Mouse (Mus musculus): ENCODE results near the gene Plvap. TPM values are rescaled to one million over a fixed set of nuclear protein-coding genes. Genes with fewer than 3 reads are reported as not detected.
A peak's percentile ranks its signal among the peaks of the same experiment; 100 is the strongest.
"Not testable (repeated sequence)": the region's sequence is repeated elsewhere in the genome, so short reads cannot be mapped to it uniquely, and the experiment has no call there.

The Plvap gene
- total RNA-seq, 2 experiments from 2014 or later = 179 to 185 TPM

DNA sequence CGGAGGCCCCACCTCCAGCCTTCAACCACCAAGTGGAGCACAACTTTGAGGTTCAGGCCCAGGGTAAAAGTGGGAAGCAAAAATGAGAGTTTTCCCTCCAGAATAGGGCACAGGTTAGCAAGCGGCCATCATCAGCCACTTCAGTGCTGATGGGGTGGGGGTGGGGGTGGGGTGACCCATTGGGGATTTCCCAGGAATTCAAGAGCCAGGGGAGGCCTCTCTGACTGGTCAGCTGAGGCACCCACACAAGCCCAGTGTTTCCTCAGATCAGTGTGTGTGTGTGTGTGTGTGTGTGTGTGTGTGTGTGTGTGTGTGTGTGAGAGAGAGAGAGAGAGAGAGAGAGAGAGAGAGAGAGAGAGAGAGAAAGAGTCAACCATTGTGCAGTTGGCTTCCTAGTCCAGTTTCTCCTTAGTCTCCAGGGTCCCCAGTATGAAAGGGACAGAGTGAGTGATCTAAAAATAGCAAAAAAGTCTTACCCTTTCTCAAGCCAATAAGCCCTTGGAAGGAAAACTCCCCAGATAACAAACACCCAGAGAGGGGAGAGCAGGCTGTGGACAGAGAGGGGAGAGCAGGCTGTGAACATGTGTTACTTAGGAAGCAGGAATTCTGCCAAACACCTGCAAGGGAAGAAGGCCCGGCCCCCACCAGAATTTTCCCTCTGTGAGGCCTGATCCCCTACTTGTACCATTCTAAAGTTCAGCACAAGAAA is 15.8 kb upstream of the Plvap start:
- no peak for DNase-seq (ENCODE audit: low spot score in 2 of 2)

DNA sequence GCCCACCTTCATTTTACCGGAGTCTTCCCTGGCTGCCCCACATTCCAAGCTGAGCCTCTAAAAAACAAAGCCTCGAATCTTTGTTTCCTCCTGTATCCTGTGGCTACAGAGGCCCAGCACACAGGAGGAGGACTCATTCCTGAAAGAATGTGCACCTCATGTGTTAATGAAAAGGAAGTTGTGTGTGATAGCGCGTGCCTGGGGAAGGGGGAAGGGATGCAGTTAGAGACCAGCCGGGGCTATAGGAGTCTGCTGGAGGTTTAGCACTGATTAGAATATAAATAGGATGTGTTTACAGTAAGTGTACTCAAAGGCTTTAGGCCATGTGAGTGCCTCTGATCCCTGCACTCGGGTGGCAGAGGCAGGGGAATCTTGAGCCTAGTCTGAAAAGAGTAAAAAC is 14.7 kb upstream of the Plvap start:
- no peak for DNase-seq (ENCODE audit: low spot score in 2 of 2)

DNA sequence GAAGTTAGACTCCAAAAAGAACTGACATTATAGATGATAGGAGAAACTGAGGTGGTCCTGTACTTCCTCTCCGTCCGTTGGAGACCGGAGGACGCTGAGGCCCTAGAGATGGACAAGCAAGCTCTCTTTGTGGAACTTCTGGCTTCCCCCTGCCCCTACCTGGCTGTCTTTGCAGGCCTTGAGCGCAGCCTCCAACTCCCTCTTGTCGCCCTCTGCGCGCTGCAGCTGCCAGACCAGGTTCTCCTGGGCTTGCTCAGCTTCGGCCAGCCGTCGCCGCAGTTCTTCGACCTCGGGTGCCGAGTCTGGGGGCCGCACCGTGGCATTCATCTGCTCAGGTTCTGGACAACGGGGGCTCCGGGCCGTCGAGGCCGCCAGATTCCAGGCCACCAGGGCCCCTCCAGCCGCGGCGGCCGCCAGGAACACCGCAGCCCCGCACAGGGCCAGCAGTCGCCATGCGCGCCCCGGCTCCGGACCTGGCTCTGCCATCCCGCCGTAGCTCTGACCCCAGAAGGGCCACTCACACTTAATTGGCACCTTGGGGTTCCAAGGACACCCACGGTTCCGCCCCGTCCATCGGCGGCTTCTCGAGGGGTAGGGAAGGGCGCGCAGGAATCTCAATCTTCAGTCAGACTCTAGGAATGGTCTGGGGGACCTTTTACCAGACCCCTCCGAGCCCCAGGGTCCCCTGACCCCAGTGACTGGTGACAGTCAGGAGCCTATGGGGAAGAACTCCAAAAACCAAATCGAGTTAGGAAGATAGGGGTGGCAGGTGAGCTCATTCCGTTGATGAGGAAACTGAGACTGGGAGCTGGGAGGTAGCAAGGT is 13.9 kb upstream of the Plvap start, which contains the start of gene Ccdc194:
Gene Ccdc194, minus strand, starts transcription at position 486 of the 825 bp plus-strand sequence.
- DNase-seq (ENCODE audit: low spot score in 2 of 2) = no peak

DNA sequence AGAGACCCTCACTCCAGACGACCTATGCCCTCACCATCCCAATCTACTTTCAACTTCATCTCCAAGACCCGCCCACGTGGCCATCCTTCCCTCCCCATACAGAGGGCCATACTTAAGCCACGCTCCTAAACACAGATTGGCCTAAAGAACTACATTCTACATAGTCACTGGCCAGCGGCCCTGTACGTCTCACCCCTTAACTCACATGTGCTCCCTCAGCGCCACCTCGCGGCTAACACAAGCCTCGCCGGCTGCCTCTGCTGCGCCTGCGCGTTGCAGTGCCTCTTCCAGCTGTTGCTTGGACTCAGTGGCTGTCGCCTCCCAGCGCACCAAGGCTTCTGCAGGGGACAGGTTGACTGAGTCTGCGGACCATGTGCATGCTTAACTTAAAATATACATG is 10.1 kb upstream of the Plvap start:
- peak; percentile 93 to 94 for DNase-seq (ENCODE audit: low spot score in 2 of 2)

DNA sequence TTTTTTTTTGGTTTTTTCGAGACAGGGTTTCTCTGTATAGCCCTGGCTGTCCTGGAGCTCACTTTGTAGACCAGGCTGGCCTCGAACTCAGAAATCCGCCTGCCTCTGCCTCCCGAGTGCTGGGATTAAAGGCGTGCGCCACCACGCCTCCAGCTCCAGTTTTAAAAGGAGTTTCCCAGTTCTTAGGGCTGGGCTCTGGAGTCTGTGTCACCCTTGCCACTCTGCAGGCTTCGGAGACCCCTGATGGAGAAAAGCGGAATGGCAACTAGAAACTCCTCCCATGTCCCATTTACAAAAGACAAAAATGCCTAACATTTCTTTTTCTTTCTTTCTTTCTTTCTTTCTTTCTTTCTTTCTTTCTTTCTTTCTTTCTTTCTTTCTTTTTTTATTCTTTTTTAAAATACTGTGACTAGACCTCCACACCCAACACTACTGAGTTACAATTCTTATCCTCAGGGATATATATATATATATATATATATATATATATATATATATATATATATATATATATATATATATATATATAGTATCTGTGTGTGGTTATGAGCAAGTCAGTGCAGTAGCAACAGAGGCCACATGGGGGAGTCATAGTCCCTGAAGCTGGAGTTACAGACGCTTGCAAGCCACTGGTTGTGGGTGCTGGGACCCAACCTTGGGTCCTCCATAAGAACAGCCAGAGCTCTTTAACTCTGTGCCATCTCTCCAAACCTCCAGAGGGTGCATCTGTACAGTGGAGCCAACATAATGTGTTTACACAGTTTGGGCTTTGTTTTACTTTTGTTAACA is 7.7 kb upstream of the Plvap start:
- not testable (repeated sequence) for DNase-seq (ENCODE audit: low spot score in 2 of 2)

DNA sequence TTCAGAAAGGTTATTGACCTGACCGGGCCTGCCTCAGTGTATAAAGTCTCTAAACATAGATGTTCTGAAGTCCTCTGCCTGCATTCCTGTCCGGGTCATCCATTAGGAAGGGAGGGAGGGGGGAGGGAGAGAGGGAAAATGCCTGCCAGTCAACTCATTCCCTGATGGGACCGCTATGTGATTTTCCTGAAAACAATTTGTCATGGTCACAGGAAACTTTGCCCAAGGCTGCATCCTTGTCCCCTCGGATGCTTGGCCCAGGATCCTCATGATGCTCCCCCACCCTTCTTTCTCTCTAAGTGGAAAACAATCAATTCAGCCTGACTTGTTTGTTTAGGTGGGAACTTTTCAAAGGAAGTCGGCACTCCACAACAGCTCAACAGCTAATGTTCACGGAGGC is 5.2 kb upstream of the Plvap start:
- no peak for DNase-seq (ENCODE audit: low spot score in 2 of 2)

DNA sequence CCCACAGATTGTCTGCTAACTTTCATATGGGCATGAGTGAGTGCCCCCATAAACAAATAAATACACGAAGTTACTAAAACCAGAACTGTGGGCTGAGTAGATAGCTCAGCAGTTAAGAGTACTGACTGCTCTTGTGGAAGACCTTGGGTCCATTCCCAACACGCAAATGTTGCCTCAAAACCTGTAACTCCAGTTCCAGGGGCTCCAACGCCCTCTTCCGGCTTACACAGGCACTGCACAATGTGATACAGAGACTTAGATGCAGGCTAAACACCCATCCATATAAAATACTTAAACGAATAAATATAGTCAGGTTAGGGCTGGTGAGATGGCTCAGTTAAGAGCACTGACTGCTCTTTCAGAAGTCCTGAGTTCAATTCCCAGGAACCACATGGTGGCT is 3.5 kb upstream of the Plvap start:
- no peak for DNase-seq (ENCODE audit: low spot score in 2 of 2)

DNA sequence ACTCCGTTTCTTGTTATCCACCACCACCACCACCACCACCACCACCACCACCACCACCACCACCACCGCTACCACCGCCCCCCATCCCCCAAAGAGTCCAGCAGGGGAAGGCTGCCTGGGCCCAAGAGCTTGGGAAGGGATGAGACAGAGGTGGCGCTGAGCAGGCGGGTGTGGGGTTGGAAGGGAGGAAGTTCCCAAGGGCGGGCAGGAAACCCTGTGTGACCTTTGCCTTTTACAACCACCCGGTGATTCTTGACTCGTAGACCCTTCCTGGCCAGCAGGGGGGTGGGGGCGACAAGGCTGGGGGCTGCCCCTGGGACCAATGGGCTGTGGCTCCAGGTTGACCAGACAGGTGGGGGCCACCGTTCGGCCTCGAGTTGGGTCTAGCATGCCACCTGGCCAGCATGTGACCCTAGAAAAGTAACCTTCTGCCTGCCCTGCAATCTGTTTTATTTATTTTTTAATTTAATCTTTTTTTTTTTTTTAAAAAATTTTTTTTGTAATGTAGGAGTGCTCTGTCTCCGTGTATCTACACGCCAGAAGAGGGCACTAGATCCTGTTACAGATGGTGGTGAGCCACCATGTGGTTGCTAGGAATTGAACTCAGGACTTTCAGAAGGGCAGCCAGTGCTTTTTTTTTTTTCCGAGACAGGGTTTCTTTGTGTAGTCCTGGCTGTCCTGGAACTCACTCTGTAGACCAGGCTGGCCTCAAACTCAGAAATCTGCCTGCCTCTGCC is 1.6 kb upstream of the Plvap start:
- DNase-seq (ENCODE audit: low spot score in 2 of 2) = no peak

DNA sequence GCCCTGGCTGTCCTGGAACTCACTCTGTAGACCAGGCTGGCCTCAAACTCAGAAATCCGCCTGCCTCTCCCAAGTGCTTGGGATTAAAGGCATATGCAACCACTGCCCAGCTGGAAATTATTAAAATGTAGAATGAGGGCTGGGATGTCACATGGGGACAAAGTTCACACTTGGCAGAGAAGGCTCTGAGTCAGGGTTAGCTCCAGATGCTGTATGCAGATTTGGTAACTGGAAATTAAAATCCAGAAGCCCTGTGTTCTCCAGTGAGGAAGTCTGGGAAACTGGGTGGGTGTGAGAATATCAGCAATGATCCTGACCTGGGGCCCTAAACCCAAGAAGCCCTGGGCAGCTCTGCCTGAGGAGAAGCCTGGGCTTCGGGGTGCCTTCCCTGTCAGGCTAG is 2.2 kb downstream of the Plvap start:
- no peak for DNase-seq (ENCODE audit: low spot score in 2 of 2)

DNA sequence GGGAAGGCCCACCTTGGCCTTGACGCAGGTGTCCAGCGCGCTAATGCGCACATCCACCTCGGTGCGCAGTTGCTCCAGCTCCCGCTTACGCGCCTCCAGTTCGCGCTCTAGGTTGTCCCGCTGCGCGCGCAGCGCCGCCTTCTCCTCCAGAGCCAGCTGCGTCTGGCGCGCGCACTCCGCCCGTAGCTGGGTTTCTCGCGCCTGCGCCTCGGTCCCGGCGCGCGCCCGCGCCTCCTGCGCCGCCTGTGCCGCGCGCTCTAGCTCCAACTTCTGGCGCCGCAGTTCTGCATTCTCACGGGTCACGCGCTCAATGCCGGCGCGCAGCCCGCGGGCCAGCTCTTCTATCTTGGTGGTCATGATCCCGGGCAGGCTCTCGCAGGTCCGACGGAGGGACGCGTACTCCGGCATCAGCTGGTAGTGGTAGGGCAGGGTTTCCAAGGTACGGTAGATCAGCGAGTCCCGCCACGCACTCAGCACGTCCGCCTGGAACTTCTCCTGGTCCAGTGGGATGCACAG is 3.9 kb downstream of the Plvap start:
- DNase-seq (ENCODE audit: low spot score in 2 of 2) = peak in 1 of 2 experiments; percentile 52

DNA sequence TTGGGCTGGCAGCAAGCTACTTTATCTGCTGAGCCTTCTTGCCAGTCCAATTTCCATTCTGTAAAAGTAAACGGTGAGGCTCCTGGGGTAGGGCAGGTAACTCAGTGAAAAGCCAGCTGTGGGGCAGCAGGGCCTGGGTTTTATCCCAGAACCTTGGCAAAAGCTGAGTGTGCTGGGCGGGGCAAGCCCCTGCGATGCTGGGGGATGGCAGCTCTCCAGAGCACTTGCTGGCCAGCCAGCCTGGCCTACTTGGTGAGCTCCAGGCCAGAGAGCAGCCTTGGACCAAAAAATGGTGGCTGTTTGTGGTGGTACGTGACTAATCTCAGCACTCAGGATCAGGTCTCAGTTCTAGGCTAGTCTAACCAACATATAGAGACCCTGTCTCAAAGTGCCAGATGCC is 5.6 kb downstream of the Plvap start:
- DNase-seq (ENCODE audit: low spot score in 2 of 2) = no peak

DNA sequence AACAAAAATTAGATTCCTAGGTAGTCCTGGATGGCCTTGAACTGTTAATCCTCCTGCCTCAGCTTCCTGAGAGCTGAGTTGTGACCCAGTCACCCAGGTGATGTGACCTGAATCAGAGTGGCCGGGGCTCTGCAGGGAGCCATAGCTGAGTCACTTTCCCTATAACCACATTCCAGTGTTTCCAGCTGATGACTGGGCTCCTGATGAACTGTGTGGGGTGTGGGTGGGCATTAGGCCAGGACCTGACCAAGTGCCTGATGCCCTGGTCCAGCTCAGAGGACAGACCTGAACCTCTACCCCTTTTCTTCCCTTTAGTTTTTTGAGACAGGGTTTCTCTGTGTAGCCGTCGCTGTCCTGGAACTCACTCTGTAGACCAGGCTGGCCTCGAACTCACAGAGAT is 6.2 kb downstream of the Plvap start:
- DNase-seq (ENCODE audit: low spot score in 2 of 2) = no peak

DNA sequence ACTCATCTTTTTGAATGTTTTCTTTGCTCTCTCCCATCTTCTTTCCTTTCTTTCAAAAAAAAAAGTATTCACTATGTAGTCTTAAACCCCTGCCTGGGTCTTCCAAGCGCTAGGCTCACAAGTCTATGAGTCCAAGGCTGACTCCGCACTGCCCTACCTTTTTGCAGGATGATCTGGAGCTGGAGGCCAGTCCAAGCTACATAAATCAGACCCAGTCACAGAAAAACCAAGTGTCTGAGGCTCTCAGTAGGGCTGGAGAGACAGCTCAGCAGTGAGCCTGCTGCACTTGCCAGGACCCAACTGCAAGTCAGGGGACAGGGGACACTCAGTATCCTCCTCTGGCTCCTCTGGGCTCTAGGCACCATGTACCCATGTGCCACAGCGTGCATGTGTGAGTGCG is 7.2 kb downstream of the Plvap start:
- DNase-seq (ENCODE audit: low spot score in 2 of 2) = no peak

DNA sequence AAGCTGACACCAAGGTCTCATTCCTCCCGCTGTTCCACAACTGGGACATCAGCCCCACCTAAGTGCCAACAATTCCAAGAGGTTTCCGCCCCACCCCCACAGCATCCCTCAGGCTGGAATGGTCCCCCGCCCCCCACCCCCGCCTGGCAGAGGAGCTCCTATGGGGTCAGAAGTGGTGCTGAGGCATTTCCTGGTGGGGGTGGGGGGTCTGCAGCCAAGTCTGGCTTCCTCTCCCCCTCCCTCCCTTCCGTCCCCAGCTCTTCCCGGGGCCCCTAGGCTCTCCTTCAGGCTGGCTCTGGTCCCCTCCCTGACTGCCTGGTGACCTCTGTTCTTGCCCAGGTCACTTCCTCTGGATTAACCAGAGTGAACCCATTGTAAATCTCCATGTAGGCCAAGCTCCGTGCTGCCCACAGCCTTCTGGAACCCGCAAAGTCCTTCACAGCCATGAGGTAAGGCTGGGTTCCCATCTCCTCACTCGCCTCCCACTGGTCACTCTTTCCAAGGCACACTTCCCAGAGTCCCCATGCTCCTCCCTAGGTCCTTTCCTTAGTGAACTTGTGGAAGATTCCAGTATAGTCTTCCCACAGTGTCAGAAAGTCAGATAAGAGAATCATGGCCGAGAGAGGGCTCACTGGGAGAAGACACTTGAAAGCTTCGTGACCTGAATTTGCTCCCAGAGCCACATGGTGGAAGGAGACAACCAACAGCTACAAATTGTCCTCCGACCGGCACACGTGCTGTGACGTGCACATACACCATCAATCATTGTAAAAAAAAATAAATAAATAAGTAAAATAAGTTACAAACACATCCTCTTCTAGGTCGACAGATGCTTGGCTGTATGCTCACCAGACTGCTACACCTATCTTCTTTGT is 12.5 kb downstream of the Plvap start:
- DNase-seq (ENCODE audit: low spot score in 2 of 2) = no peak

DNA sequence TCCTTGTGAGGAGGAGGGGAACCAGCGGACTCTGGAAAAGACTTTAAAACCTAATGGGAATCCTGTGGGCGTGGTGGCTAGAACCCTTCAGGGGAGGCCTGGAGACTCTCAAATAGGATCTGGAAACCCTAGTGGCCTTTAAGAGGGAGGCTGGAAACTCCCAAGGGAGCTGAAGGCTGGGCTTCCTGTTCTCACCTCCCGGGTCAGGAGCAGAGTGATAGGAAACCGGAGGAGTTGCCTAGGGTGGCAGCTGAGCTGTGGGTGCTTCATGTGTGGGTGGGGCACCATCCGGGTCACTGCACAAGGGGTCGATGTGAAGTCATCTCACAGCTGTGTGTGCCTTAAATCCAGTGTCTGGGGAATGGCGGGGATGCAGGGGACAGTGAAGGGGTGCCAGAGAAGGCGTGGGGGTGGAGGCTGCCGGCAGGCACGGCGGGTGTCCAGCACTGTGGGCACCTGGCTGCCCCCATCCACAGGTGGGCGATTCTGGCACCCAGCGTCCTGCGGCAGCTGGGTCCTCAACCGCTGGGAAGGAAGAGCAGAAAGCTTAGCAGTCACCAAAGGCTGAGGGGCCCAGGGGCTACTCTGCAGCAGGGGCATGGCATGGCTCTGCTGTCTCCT is 13.6 kb downstream of the Plvap start:
- DNase-seq (ENCODE audit: low spot score in 2 of 2) = no peak

DNA sequence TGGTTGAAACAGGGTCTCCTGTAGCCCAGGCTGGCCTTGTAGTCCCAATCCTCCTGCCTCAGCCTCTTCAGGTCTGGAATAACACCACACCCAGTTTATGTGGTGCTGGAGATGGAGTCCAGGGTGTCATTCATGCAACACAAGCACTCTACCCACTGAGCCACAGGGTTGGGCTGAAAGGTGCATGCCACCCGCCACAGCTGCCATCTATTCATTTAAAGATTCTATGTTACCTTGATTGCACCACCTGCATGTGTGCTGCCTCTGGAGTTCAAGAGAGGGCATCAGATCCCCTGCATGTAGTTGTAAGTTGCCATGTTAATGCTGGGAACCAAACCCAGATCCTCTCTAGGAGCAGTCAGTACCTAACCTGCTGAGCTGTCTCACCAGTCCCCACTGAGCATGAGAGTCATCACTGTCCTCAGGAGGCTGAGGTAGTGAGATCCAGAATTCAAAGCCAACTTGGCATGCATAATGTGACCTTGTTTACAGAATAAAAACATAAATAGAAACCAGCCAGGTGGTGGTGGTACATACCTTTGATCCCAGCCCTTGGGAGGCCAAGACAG is 14.4 kb downstream of the Plvap start:
- DNase-seq (ENCODE audit: low spot score in 2 of 2) = no peak

DNA sequence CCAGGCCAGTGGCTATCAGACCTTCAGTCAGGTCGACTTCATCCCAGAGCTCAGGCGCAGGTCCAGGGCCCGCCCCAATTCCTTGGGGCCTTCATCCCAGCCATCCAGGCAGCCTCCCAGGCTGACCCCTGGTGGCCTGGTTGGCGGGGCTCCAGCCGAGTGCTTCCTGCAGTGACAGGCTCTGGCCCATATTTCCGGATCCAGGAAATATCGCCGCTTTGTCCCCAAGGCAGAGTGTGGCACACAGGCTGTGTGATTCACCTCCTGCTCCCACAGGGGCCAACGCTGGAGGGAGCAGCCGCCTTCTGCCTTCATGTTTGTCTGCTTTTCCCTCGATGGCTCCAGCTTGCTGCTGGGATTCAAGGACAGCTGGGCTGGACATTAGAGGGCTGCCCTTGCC is 15.1 kb downstream of the Plvap start:
- peak; percentile 73 to 86 for DNase-seq (ENCODE audit: low spot score in 2 of 2)

DNA sequence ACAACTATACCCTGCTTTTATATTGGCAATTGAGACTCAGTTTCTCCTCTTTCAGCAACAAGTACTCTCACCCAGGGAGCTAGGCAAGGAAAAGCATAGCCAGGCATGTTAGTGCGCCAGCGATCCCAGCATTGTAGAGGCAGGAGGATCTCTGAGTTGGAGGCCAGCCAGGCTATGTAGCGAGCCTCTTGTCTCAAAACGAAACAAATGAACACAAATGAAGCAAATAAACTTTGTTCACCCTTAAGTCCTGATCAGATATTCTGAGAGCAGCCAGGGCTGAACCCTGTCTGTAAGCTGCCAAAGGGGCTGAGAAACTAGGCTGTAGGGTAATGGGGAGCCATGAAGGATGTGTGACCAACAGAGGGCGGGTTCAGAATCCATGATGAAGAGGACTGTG is 15.7 kb downstream of the Plvap start:
- no peak for DNase-seq (ENCODE audit: low spot score in 2 of 2)

DNA sequence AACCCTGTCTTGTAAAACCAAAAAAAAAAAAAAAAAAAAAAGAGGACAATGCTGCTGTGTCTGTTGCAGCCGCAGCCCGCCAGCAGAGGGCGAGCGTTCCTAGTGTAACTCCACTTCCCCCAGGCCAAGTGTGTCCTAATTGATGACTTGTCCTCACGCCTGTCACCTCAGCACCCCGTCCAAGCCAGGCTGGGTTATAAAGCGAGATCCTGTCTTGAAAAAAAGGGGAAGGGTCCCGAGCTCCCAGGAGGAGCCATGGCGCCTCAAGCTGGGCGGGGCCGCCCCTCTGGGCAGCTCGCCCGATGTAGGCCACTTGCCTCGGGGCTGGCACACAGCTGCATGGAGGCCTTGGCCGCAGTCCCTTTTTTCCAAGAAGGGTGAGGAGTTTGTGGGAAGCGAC is 16.5 kb downstream of the Plvap start:
- DNase-seq (ENCODE audit: low spot score in 2 of 2) = peak; percentile 62 to 77

Data from adrenal gland, postnatal 4 days (tissue).